Mouse (Mus musculus) embryonic fibroblast, embryonic 13.5 days (primary cell): Measurements from ENCODE around the gene Enpp5. TPM values are rescaled to one million over a fixed set of nuclear protein-coding genes. Genes with fewer than 3 reads are reported as not detected.
A peak's percentile ranks its signal among the peaks of the same experiment; 100 is the strongest.

Experiments used
- H3K27ac ChIP-seq: 2 replicates; pipeline ENCODE4 v1.5.1; 2012; ENCODE audit warnings: low read length, control low read depth, inconsistent platforms; ENCODE audit not compliant: insufficient read depth
- H3K4me1 ChIP-seq: 2 replicates; pipeline ENCODE4 v1.6.1; 2011; ENCODE audit warnings: low read length; ENCODE audit not compliant: control insufficient read depth, insufficient read depth
- H3K4me3 ChIP-seq: 2 replicates; pipeline ENCODE4 v1.5.1; 2011; ENCODE audit warnings: mild to moderate bottlenecking, control low read depth, low read length; ENCODE audit not compliant: insufficient read depth
- CTCF ChIP-seq: IDR thresholded peaks from 2 replicates; pipeline ENCODE4 v1.5.1; 2011; ENCODE audit warnings: mild to moderate bottlenecking, control low read depth, low read length, moderate library complexity, borderline replicate concordance; ENCODE audit not compliant: insufficient read depth
- POLR2A ChIP-seq: IDR thresholded peaks from 2 replicates; pipeline ENCODE4 v1.6.1; 2011; ENCODE audit warnings: low read depth, mild to moderate bottlenecking, control low read depth, low read length, moderate library complexity
- polyA plus RNA-seq: library from polyadenylated mRNA; stranded (reverse); fragments of >200 nt; gene quantifications from 2 replicates; pipeline ENCODE4 v1.2.4, GENCODE M21; 2011; ENCODE audit warnings: low read depth; ENCODE audit not compliant: missing spikeins, insufficient read length

Gene Enpp5
- polyA plus RNA-seq, 1 experiment, result 44.1 TPM

DNA sequence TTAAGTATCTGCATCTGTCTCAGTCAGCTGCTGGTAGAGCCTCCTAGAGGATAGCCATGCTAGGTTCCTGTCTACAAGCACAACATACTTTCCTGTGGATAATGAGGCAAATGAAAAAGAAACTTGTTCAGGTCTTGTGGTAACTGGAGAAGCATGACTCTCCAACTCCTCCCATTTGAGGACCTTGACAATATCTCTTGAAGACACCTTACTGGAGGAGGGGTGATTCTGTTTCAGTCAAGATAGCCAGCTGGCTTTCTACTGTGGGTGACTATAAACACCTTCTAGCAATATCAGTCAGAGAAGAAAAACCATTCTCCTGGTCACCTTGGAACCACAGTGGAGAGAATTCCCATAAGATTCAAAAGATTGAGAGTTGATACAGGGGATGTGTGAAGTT, 20.5 kb upstream of the Enpp5 start:
- Histone ChIP-seq H3K4me1 (no peaks in the 10 kb centered on the region; the same call in 1 of the 2 replicates), H3K27ac (no peak overlapping the region), H3K4me3 (no peak overlapping the region)
- TF ChIP-seq POLR2A, result no peak
- TF ChIP-seq CTCF, result no peak

DNA sequence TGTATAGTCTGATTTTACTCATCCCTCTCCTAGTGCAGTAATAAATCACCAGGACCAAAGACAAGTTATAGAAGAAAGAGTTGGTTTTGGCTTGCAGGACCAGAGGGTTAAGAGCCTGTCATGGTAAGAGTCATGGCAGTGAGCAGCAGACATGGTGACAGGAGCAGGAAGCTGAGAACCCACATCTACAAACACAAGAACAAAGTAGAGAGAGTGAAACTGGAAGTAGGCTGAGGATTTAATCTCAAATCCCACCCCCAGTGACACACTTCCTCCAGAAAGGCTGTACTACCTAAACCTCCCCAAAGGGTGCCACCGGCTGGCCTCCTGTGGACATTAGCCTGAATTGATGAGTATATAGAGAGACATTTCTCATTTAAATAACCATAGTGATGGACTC, 17.8 kb upstream of the Enpp5 start:
- Histone ChIP-seq H3K4me3 (no peak overlapping the region), H3K27ac (peak overlapping the region; percentile 9)
- TF ChIP-seq CTCF, result no peak
- no peak for TF ChIP-seq POLR2A

DNA sequence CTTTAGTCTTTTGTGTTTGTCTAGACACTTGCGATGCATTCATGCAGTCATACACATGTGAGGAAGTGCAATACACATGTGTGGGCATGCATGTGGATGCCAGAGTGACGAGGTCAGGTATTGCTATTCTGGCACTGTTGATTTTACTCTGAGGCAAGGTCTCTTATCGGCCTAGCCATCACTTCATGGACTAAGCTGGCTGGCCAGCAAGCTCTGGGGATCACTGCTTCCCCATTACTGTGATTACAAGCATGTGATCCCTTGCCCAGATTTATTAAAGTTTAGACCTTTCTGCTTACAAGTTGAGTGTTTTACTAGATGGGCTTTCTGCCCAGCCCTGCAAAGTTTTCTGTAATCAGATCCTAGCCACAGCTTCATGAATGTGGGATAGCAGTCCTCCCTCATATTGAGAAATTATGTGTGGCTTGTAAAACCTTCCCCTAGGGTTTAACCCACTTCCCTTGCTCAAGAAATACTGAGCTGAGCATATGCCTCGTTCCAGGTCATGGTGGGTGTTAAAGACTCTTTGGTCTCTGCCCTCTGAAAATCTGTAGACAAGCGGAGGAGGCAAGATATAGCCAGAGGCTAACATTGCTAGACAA, 17.2 kb upstream of the Enpp5 start:
- no peak overlapping the region for H3K4me3 ChIP-seq
- peak overlapping the region; percentile 9 for H3K27ac ChIP-seq
- no peak for TF ChIP-seq CTCF
- no peak for TF ChIP-seq POLR2A
- H3K4me1 ChIP-seq, result no peaks in the 10 kb centered on the region; the same call in 1 of the 2 replicates

More for the DNA sequence above, 17.8 kb upstream of the Enpp5 start:
- no peaks in the 10 kb centered on the region; the same call in 1 of the 2 replicates for H3K4me1 ChIP-seq

DNA sequence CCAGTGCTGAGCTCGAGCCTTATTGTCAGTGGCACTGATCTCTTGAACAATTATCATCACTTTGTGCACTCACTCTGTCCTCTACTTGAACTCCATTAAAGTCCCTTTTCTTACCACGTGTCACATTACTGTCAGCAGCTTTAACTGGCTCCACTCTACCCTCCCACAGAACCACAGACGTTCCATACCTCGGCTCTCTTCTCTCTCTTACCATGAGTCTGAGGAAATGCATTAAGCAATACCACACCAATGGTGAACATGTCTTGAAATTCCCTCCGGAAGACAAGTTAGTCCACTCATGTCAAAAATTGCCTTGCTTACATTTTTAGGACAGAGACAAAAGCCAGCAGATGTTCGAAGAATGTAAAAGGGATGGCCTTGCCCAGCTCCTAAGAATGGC, 9.7 kb upstream of the Enpp5 start:
- Histone ChIP-seq H3K4me3 (no peak overlapping the region), H3K27ac (no peak overlapping the region), H3K4me1 (no peaks in the 10 kb centered on the region)
- TF ChIP-seq CTCF, result no peak
- TF ChIP-seq POLR2A, result no peak

DNA sequence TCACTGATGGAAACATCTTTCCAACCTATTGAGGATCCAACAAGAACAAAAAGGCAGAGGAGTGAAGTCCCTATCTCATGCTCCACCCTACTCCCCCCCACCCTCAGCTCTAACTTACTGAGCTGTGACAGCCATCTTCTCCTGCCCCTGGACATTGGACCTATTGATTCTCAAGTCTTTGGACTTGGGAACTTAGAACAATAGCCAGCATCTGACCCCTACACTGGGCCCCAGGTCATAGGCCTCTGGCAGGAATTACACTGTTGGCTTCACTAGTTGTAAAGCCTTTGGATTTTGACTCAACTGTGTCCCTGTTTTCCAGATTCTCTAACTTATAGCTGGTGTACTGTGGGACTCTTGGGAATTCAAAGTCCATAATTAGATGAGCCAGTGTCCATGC, 6.9 kb upstream of the Enpp5 start:
- no peak overlapping the region for H3K4me3 ChIP-seq
- TF ChIP-seq CTCF (no peak), POLR2A (no peak)
- no peaks in the 10 kb centered on the region for H3K4me1 ChIP-seq
- H3K27ac ChIP-seq, result no peak overlapping the region

DNA sequence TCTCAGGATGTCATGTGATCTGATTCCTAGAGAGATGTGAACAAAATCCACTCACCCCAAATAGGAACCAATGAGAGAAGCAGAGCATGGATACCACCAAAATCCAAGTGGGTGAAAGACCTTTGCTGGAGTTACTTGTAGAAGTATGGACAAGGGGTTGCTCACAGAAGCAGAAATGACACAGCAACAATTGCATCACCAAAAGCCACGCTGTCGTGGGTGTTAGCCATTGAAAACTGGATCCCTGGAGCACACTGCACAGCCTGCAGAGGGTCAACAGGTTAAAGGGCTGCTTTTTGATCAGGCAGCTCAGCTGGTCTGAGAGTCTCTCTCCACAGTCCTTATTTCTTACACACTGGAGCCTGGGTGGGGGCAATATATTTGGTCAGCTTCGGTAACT, 3.0 kb upstream of the Enpp5 start:
- Histone ChIP-seq H3K27ac (no peak overlapping the region), H3K4me3 (no peak overlapping the region), H3K4me1 (0 out of 2 replicates have a peak, but pooled peaks cover 2% of the 10 kb centered on the region)
- TF ChIP-seq POLR2A (no peak), CTCF (no peak)

DNA sequence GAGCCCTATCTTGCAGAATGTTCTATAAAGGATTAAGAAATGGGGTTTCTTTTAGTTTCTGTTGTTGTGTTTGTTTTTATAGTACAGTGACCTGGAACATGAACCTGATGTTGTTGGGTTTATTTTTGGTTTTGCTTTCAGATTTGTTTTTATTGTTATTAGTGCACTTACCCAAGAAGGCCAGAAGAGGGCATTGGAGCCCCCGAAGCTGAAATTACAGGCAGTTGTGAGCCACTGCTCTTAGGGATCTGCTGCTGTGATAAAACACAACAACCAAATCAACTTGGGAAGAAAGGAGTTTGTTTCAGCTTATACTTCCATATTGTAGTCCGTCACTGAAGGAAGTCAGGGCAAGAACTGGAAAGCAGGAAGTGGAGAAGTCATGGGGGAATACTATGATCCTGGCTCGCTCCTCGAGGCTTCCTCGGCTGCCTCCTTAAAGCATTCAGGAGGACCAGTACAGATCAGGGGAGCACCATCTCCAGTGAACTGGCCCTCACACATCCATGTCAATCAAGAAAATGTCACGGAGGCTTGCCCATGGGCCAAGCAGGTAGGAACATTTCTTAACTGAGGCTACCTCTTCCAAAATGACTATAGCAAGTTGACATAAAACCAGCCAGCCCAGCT, 2.4 kb upstream of the Enpp5 start:
- TF ChIP-seq POLR2A (no peak), CTCF (no peak)
- Histone ChIP-seq H3K4me1 (0 out of 2 replicates have a peak, but pooled peaks cover 2% of the 10 kb centered on the region), H3K4me3 (no peak overlapping the region), H3K27ac (no peak overlapping the region)

DNA sequence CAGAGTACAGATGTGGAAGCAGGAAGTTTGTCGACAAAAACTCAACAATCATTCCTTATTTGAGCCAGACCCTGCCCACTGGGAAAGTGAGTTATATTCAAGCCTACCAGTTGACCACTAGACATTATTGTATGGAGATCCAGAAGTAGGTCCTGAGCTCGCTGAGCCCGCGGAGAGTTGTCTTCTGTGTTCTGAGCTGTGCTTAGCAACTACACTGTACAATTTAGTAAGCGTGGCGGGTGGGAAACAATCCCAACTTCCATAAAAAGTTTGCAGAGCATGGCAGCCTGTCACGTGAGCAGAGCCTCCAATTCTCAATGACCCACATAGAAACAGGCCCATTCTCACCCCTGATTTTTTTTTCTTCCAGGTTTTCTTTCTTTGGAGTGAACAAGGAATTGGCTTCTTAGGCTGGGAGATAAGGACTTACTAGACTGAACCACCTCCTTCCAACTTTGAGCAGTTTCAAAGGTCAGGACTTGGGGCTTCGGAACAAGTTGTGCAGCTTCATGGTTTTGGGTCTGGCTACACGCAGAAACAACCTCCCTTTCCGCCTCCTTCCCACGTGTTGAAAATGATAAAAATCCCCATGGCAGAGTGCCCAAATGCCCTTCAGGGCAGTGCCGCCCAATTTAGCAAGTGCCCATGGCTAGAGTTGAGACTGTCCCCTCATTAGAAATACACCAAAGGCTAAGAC, 1.3 kb upstream of the Enpp5 start:
- Histone ChIP-seq H3K4me1 (0 out of 2 replicates have a peak, but pooled peaks cover 2% of the 10 kb centered on the region), H3K4me3 (no peak overlapping the region), H3K27ac (no peak overlapping the region)
- no peak for TF ChIP-seq CTCF
- TF ChIP-seq POLR2A, result no peak

DNA sequence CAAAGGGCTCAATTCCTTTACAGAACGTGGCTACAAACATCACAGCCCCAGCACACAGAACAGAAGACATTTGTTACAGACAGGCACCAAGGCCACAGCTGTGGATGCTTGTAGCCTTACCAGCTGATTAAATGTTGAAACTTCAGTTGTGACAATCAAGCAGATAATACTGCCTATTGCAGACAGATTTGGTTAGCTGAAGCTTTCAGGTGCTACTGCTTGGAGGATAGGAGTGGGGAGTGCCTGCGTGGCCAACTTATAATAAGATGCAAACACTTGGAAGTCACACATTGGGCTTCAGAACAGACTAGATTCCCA, 811 bp upstream of the Enpp5 start:
- TF ChIP-seq CTCF (no peak), POLR2A (no peak)

DNA sequence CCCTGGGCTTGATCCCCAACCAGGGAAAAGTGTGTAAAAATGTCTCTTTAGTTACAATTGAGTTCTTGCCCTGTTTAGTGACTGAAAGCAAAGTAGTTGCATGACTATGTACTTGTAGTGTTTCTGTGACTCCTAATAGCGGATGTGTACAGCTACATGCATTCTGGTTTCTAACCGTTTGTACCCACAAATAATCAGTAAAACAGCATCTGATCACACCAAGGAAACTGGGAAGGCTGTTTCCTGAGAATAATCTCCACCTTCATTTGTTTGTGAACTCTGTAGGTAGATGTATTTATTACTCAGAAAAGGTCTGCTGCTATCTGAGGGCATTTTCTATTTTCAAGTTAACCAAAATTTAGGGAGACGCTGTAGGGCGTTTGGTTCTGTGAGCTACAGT, 4.5 kb downstream of the Enpp5 start:
- Histone ChIP-seq H3K4me3 (no peak overlapping the region), H3K27ac (no peak overlapping the region), H3K4me1 (0 out of 2 replicates have a peak, but pooled peaks cover 2% of the 10 kb centered on the region)
- TF ChIP-seq CTCF (no peak), POLR2A (no peak)

More for the DNA sequence above, 811 bp upstream of the Enpp5 start:
- H3K4me3 ChIP-seq, result no peak overlapping the region
- H3K4me1 ChIP-seq, result 0 out of 2 replicates have a peak, but pooled peaks cover 2% of the 10 kb centered on the region
- no peak overlapping the region for H3K27ac ChIP-seq
